Mouse (Mus musculus) frontal cortex, adult (tissue): ENCODE measurements at regions not wholly inside any gene's neighbourhood (a gene's known extent, or its start where the extent isn't known, plus 50 kb on each side); places are given as distances from the start of the nearest gene placed in this dataset.

Experiments used
- ATAC-seq: cut with Nextera tagmentation; 2 replicates; pipeline ENCODE4 v1.9.2; 2017; ENCODE audit warnings: mild to moderate bottlenecking, moderate library complexity, mixed read lengths; ENCODE audit not compliant: low TSS enrichment

- no peak for ATAC-seq
These were observed 449.0 kb downstream of the Insc start for GRCm38 (mm10) chr7:115192482-115192881.

DNA sequence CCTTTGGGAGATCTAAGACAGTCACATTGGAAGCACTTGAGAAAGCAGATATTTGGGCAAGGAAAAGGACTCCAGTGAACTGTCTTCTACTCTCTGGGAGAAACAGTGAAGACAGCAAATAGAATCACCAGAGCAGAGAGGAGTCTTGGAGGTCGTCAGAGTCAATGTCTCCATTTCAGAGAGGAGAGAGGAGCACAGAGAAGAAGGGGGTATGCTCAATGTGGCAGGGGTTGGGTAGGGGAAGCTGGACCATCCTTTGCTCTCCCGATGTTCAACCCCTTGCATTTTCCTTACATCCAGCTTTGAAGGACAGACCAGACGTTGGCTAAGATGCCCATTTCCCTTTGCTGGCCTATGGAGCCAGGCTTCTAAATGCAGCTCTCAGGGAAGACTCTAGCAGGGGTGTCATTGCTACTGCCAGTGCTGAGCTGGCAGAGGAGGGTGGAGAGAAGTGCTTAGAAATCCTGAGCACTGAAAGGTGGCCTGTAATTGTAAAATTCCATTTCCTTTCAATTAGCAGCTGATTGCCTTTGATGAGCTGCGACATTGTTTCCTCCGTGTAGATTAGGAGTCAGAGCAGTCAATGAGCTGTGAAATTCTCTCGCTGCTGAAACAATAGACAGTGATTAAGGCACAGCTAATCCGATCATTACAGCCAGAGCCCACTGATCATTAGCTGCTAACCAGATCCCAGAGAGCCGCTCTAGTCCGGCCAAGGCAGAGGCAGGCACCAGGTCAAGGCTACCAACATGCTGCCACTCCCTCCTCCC is 449.7 kb downstream of the Insc start:
- no peak for ATAC-seq

DNA sequence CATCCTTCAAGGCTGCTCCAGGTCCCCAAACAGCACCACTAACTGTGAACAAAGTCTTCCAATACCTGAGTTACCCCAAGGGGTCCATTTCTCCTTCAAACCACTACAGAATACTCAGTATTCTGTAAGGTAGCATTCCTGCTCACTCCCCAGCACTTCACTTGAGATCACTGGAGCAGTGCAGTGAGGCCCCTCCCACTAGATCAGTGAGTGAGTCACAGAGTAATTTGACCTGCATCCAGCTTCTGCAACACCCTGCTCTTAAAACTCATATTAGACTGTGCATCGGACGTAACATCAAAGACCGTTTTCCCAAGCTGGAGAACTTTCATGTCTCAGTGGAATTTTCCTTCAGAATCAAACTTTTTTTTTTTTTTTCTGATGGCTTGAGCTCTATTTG is 461.4 kb downstream of the Insc start:
- ATAC-seq, result no peak

GRCm38 (mm10) chr7:115206479-115207134 is 463.1 kb downstream of the Insc start:
- ATAC-seq, result no peak

GRCm38 (mm10) chr7:115208781-115209180 is 465.3 kb downstream of the Insc start:
- ATAC-seq, result no peak

GRCm38 (mm10) chr7:115210012-115210411 is 466.5 kb downstream of the Insc start:
- ATAC-seq, result no peak

- ATAC-seq, result peak; percentile 93
These were observed 473.3 kb downstream of the Insc start for GRCm38 (mm10) chr7:115216838-115217237.

DNA sequence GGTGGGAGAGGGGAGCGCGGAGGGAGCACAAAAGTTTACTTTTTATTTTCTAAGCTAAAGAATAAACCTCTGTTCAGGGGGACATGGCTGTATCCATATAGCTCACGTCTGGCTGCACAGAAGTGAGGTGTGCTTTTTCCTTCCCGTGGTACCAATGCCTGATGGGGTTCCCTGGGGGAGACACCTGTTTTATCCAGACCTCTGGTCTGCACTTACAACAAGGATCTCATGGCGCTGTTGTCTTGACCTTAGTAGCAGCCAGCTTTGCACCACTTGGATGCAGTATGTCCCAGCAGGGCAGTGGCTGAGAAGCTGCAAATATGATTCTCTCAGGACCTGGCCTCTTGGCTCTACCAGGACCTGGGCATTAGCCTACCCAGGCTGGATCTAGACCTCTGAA is 473.8 kb downstream of the Insc start:
- ATAC-seq, result no peak

GRCm38 (mm10) chr7:115217712-115218111 is 474.2 kb downstream of the Insc start:
- ATAC-seq, result no peak

GRCm38 (mm10) chr7:115218596-115219180 is 475.2 kb downstream of the Insc start:
- no peak for ATAC-seq

GRCm38 (mm10) chr7:115222642-115223041 is 479.1 kb downstream of the Insc start:
- no peak for ATAC-seq

- no peak for ATAC-seq
These were observed 487.0 kb downstream of the Insc start for GRCm38 (mm10) chr7:115230525-115230924.

DNA sequence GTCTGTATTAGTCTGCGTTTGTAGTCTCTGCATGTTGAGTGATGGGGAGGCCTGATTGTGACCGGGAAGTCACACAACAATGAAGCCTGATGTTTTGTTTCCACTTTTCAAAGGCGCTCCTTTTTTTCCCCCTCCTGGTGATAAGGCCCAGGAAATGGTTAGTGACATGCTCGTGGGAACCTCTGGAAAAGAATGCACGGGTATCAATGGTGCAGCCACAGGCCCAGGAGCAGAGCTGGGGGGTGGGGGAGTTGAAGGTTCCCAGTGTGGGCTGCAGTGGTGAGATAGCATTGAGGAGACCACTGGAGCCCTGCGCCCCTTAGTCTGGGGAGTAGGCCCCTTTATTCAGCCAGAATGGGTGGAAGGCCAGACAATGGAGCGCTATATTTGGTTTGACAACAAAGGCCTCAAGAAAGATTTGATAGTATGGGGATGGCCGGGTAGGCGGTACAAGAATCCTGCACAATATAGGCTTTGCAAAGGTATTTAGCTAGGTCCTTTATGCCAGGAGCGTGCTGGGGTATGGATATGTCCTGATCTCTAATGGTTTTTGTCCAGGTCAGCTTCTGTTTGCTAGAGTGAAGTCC is 490.4 kb downstream of the Insc start:
- no peak for ATAC-seq

- no peak for ATAC-seq
These were observed 493.6 kb downstream of the Insc start for GRCm38 (mm10) chr7:115237131-115237530.

DNA sequence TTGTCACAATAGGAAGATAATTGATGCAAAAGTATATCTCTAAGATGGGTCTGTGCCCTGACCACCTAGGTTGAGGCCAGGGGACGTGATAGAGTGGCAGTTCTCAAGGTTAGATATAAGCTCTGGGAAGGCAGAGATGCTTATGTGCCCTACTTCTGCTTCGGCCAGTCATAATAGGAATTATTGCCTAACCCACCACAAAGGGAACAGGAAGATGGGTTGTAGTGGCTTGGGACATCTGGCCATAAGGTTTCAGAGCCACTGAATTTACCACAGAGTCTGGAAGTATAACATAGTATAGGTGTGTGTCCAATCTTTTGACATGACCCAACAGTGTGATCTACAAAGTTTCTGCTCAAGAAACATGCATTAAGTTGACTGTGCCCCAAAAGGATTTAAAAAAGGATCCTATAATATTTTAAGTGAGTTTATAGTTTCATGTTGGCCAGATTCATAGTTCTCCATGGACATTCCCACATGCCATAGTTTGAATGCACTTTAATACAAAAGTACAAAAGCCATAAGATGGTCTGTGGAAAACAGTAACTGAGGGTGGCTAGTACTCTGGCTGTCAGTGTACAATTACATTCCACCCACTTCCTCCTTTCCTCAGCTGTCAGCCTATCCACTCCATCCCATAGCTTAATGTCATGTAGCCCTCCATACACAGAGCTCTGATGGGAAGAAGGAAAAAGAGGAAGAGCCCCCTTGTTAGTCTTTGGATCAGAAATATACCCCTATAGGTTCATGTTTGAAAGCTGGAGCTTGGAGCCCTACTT is 508.3 kb downstream of the Insc start:
- no peak for ATAC-seq

- ATAC-seq, result no peak
These were observed 508.9 kb downstream of the Insc start for GRCm38 (mm10) chr7:115252370-115252750.

GRCm38 (mm10) chr7:115258626-115259025 is 515.1 kb downstream of the Insc start:
- ATAC-seq, result no peak; the same call in 1 of the 2 replicates

- ATAC-seq, result peak; percentile 85
These were observed 519.6 kb downstream of the Insc start for GRCm38 (mm10) chr7:115263082-115263481.

DNA sequence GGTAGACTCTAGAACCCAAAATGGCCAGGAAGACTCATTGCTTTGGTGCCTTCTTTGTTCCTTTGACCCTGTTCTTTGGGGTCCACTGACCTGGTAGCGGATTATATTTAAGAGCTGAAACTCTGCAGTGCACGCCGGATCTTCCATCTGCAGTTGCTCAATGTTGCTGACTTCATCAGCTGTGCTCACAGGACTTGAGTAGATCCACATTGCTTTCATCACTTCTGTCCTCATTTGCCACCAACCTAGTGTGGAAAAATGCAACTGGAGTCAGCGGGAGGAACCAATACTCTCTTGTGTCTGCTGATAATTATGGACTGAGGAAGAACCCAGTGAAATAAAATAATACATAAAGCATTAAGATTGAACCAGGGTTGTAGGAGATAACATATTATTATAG is 522.6 kb downstream of the Insc start:
- peak; percentile 23; the same call in 1 of the 2 replicates for ATAC-seq

DNA sequence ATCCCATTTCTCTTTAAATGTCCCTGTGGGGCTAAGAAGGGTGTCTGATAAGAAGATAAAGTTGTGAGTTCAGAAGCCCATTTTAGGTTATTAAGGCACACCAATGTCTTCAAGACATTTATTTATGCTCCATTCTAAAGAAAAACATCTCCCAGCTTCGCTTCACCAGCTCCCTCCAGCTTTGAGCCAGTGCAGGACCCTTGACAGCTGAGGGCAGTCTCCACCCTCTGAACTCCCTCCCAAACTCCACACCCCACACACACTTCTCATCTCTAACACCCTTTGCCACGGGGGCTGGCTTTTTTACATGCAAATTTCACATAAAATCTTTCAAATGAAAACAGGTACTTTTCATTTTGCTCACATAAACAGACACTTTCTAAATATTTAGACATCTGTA is 527.3 kb downstream of the Insc start:
- no peak for ATAC-seq

GRCm38 (mm10) chr7:115274836-115275235 is 531.3 kb downstream of the Insc start:
- ATAC-seq, result no peak
